ENCODE assay signal across 7 mouse cellular contexts in genomic region chr9:8004370-8004991, GRCm38 (mm10). TPM values are rescaled to one million over a fixed set of nuclear protein-coding genes. Genes with fewer than 3 reads are reported as not detected.
DNase-seq lines count a peak whose midpoint lies in the region; ATAC-seq and TF ChIP-seq lines count a peak whose summit lies in the region.

Gene Yap1, minus strand, starts transcription at chr9:8004596.

- peak; percentile 91 to 94 for DNase-seq in adrenal gland, postnatal 36 days
- peak; percentile 88 for DNase-seq in heart, adult 8-10 months (ENCODE audit: low spot score)
- peak; percentile 95 for DNase-seq in kidney, adult 2 months
- peak; percentile 41 for DNase-seq in splenic B cell, adult 2 months (ENCODE audit: low read depth, low spot score)

- peak within 1 kb of the TSS; percentile 98 for H3K9ac ChIP-seq in embryonic facial prominence, embryonic 13.5 days
- peak within 1 kb of the TSS; percentile 98 for H3K9ac ChIP-seq in limb, embryonic 13.5 days
- H3K9ac ChIP-seq in midbrain, embryonic 15.5 days, result peak within 1 kb of the TSS; percentile 54

- H3K4me2 ChIP-seq in embryonic facial prominence, embryonic 13.5 days, result peak within 1 kb of the TSS; percentile 61
- H3K4me2 ChIP-seq in limb, embryonic 13.5 days (replicated peaks), result peak within 1 kb of the TSS; percentile 74
- H3K4me2 ChIP-seq in midbrain, embryonic 15.5 days, result peak within 1 kb of the TSS; percentile 97

- H3K27me3 ChIP-seq in embryonic facial prominence, embryonic 13.5 days, result no peaks in the 10 kb centered on the region
- no peaks in the 10 kb centered on the region for H3K27me3 ChIP-seq in kidney, adult 2 months (replicated peaks; ENCODE audit: control insufficient read depth, insufficient read depth, low read length)
- no peaks in the 10 kb centered on the region for H3K27me3 ChIP-seq in limb, embryonic 13.5 days
- 0 out of 2 replicates have a peak, but pooled peaks cover 17% of the 10 kb centered on the region for H3K27me3 ChIP-seq in midbrain, embryonic 15.5 days (replicated peaks)
- H3K27me3 ChIP-seq in splenic B cell, adult 2 months (ENCODE audit: control insufficient read depth, insufficient read depth, low read length, poor library complexity, severe bottlenecking), result peaks cover 6% of the 10 kb centered on the region

- WGBS in embryonic facial prominence, embryonic 13.5 days, result under 1% methylated on average over 75 of the region's 79 CpGs
- under 1% methylated on average over 69 of the region's 79 CpGs for WGBS in kidney, adult 2 months
- WGBS in limb, embryonic 13.5 days, result under 1% methylated on average over 71 of the region's 79 CpGs
- WGBS in midbrain, embryonic 15.5 days, result under 1% methylated on average over 64 of the region's 79 CpGs

- TF ChIP-seq POLR2A in kidney, adult 2 months (IDR thresholded peaks at IDR 0.05; ENCODE audit: low read depth, low read length), result peak; percentile 32

- H3K36me3 ChIP-seq in embryonic facial prominence, embryonic 13.5 days, result peaks cover 20% of the 10 kb centered on the region
- peaks cover 3% of the 10 kb centered on the region for H3K36me3 ChIP-seq in kidney, adult 2 months (ENCODE audit: control insufficient read depth, insufficient read depth, low read length)
- peaks cover 20% of the 10 kb centered on the region for H3K36me3 ChIP-seq in limb, embryonic 13.5 days
- no peaks in the 10 kb centered on the region for H3K36me3 ChIP-seq in midbrain, embryonic 15.5 days (replicated peaks)
- no peaks in the 10 kb centered on the region for H3K36me3 ChIP-seq in splenic B cell, adult 2 months (ENCODE audit: control insufficient read depth, insufficient read depth, low read length, poor library complexity, severe bottlenecking)

- peak within 1 kb of the TSS; percentile 100 for H3K27ac ChIP-seq in embryonic facial prominence, embryonic 13.5 days
- peak within 1 kb of the TSS; percentile 96 for H3K27ac ChIP-seq in kidney, adult 2 months (ENCODE audit: insufficient read depth, low read depth, low read length)
- H3K27ac ChIP-seq in limb, embryonic 13.5 days, result peak within 1 kb of the TSS; percentile 100
- H3K27ac ChIP-seq in midbrain, embryonic 15.5 days, result peak within 1 kb of the TSS; percentile 63

- H3K4me1 ChIP-seq in embryonic facial prominence, embryonic 13.5 days, result peaks cover 19% of the 10 kb centered on the region
- H3K4me1 ChIP-seq in kidney, adult 2 months (ENCODE audit: control insufficient read depth, insufficient read depth, low read length), result peaks cover 3% of the 10 kb centered on the region; the same call in 1 of the 2 replicates
- H3K4me1 ChIP-seq in limb, embryonic 13.5 days, result peaks cover 28% of the 10 kb centered on the region
- H3K4me1 ChIP-seq in midbrain, embryonic 15.5 days, result peaks cover 15% of the 10 kb centered on the region

- peak within 1 kb of the TSS; percentile 84 for H3K4me3 ChIP-seq in embryonic facial prominence, embryonic 13.5 days
- peak within 1 kb of the TSS; percentile 83 for H3K4me3 ChIP-seq in kidney, adult 2 months (ENCODE audit: insufficient read depth, low read depth, low read length)
- peak within 1 kb of the TSS; percentile 90 for H3K4me3 ChIP-seq in limb, embryonic 13.5 days
- H3K4me3 ChIP-seq in midbrain, embryonic 15.5 days, result peak within 1 kb of the TSS; percentile 54

- peak; percentile 86 for ATAC-seq in embryonic facial prominence, embryonic 13.5 days (ENCODE audit: insufficient number of reproducible peaks, insufficient read depth, low FRiP score, low TSS enrichment, low read depth)
- peak; percentile 88 for ATAC-seq in limb, embryonic 13.5 days (ENCODE audit: low FRiP score, low read depth)
- ATAC-seq in midbrain, embryonic 15.5 days (replicated peaks), result peak; percentile 88

- H3K9me3 ChIP-seq in embryonic facial prominence, embryonic 13.5 days, result no peaks in the 10 kb centered on the region
- H3K9me3 ChIP-seq in limb, embryonic 13.5 days, result no peaks in the 10 kb centered on the region
- no peaks in the 10 kb centered on the region for H3K9me3 ChIP-seq in midbrain, embryonic 15.5 days

- TF ChIP-seq CTCF in kidney, adult 2 months (conservative IDR thresholded peaks at IDR 0.05; ENCODE audit: insufficient read depth, insufficient read length, low read depth, low read length), result no peak

RNA-seq across cellular contexts. Expression of gene Yap1, which starts in this region (rescaled TPM):
- 10 to 100 TPM; 79.7 to 81.0 TPM for total RNA-seq in adrenal gland, postnatal 36 days (2021)
- 52.6 and 54.8 TPM in 2 replicates for polyA plus RNA-seq in embryonic facial prominence, embryonic 13.5 days (2015; fragmentation: Nextera tagmentation; extraction: Ambion mirVana)
- total RNA-seq in heart, adult 8-10 months (2022), result 10 to 100 TPM; 68.5 to 92.9 (median 77.7) TPM
- 39.0 and 40.9 TPM in 2 replicates for polyA plus RNA-seq in kidney, adult 2 months (2012; rRNA removed)
- 47.5 and 48.1 TPM in 2 replicates for polyA plus RNA-seq in limb, embryonic 13.5 days (2015; fragmentation: Nextera tagmentation; extraction: Ambion mirVana)
- polyA plus RNA-seq in midbrain, embryonic 15.5 days (2015; fragmentation: Nextera tagmentation; extraction: Ambion mirVana), result 8.0 and 9.2 TPM in 2 replicates

Comparison
In these comparisons a context has a peak if more than half of its experiments do, and no peak if none do; other contexts are left out.
1. Peak in every context shown above with its lines: DNase-seq, ATAC-seq, H3K4me3 ChIP-seq and H3K27ac ChIP-seq.
2. DNase-seq: peak in every context shown above with its lines; median percentile 95 in kidney, adult 2 months; 92 in adrenal gland, postnatal 36 days; 88 in heart, adult 8-10 months; 41 in splenic B cell, adult 2 months.